Mouse (Mus musculus) left cerebral cortex, postnatal 10 days (tissue): ENCODE measurements around the gene Nsd1. TPM values are rescaled to one million over a fixed set of nuclear protein-coding genes. Genes with fewer than 3 reads are reported as not detected.

ENCODE experiments used
- DNase-seq, 2 experiments: peaks; one replicate each; pipeline ENCODE4 v3.0.0; 2021 to 2022; ENCODE audit warnings: low spot score in 2 of 2, mixed read lengths in 1 of 2; ENCODE audit errors: extremely low spot score in 1 of 2
- intact Hi-C: fragments of 180-260 bp; cut with DNase I; formaldehyde crosslinking; loops from one replicate; pipeline ENCODE4 v1.15.1; 2025
- total RNA-seq, 2 experiments: library from RNA; stranded (reverse); gene quantifications; 2 replicates each; pipeline ENCODE4 v1.2.3; 2021

Gene Nsd1
- total RNA-seq, 2 experiments from 2014 or later, result 141 to 149 TPM

DNA sequence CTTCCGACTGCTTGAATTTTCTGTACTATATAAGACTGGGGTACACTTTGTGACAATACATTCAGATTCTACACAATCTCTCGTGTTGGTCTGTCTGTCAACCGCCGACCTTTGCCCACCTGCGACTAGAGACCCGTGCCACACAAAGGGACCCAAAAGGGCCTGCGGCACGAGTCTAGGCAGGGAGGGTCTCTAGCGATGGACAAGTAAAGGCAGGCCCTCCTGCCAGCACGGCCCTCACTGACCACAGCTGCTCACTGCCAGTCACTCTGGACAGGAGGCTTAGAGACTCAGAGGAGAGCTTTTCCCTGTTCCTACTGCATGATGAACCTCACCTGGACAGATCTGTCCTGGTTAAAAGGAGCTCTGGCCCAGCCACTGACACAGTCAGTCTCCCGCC is 132.9 kb downstream of the Nsd1 start:
- DNase-seq, result no peak
- intact Hi-C loops, result no loop called here

DNA sequence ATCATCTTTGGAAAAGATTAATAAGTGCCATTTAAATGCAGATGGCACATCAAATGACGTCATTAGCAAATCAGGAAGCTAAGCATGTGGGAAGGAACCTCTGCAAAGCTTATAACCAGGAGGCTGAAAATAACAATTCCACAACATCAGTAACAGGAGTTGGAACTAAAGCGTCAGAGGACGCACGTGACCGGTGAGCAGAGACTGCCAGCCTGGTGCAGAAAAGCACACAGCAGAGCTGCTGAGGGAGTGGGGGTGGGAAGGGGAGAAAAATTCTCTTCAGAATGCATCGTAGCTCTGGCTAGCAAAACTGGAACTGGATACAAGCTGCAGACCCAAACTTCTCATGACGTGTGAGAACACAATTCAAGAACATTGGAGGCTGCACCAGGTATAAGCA is 134.7 kb downstream of the Nsd1 start:
- DNase-seq, result no peak

DNA sequence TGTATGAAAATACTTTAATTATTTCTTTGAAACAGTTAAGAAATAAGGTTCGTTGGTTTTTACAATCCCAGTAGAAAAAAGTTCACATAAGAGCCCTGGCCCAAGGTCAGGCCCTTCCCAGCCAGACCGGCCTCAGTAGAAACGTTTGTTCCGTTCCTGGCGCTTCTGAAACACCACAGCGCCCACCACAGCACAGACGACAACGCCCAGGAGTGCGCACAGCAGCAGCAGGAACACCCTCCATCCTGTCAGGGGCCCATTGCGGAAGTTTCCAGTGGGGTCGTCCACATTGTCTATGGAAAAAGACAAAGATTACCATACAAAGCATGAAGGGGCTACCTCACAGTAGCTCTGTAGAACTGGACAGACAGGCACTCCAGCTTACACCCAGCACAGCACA is 137.2 kb downstream of the Nsd1 start:
- DNase-seq, result peak in 1 of 2 experiments; percentile 63
- intact Hi-C loops, result no loop called here

More for the DNA sequence above, 134.7 kb downstream of the Nsd1 start:
- intact Hi-C loops, result no loop called here

DNA sequence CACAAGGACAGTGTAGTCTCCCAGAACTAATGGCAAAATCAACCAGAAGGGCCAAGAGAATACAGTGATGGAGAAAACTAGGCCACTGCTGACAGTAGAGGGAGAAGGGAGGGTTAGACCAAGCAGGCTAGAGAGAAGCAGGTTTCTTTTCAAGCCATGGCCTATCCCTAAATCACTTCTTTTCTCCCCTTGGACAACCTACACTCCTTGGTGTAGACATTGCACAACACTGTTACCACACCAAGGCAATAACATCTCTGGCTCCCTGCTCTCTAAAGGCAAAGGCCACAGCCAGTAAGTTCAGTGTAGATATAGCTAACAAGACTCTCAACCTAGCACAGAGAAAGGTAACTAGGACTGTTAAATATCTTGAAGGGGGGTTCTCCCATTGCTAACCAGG is 151.6 kb downstream of the Nsd1 start:
- intact Hi-C loops, result no loop called here
- no peak for DNase-seq

DNA sequence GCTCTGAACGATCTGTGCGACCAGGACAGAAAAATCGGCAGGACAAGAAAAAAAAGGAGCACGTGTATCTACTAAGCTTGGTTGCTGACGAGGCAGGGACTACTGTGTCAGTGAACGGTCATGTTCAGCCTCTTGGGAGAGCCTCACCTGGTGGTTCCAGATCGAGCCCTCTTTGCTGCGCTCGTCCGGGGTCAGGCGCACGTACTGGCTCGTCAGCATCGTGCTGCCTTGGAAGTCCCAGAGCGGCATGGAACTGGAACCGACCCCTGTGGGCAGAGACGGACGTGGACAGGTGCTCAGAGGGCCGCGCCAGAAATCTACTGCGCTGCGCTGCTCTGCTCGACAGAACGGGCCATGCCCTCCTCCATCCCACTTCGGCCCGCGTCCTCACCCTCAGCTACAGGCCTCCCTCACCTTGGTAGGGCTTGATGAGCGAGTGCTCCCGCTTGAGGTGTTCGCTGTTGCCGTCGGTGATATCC is 152.4 kb downstream of the Nsd1 start:
- no peak for DNase-seq
- intact Hi-C loops, result no loop called here

DNA sequence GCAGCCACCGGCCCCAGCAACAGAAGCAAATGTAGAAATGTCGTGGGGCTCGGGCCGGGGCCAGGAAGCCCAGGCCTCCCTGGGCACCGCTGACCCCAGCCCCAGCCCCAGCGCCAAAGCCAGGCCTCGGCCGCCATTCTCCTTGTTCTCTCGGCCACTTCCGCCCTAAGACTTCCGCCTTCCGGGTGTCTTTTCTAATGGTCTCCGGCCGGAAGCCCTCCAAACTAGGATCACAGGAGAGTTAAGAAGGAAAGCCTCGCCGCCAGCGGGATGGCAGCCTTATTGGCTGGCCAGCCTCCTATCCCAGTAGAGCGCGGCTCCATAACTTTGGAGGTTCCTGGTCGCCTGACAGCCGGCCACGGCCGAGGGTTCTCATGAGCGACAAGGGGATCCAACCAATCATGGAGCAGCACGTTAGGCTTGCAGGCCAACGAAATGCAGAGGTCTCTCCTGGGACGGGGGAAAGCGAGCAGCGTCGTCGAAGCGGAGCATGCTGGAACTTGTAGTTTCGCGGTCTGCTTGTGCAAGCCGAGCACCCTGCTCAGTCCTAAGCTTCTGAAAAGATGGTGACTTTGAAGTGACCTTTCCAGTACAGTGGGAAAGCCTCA is 153.0 kb downstream of the Nsd1 start, which contains the start of gene Lman2:
TSS of gene Lman2 (minus strand) at position 331 of the 608 bp plus-strand sequence.
- intact Hi-C loops, result no loop called here
- DNase-seq, result peak; percentile 97 to 99

Other genes with a start within 250 kb of the Nsd1 start
- gene Hk3, start 188.4 kb upstream of the Nsd1 start, total RNA-seq, result 1 to 10 TPM; 1.7 to 2.0 TPM
- gene Uimc1, start 109.5 kb upstream of the Nsd1 start, total RNA-seq, result 10 to 100 TPM; 14.9 to 15.4 TPM
- 10 to 100 TPM; 42.5 to 42.9 TPM for gene Zfp346, start 104.5 kb upstream of the Nsd1 start, total RNA-seq
- gene Gm17617, start 76.2 kb upstream of the Nsd1 start, total RNA-seq, result not detected
- gene Fgfr4, start 57.1 kb upstream of the Nsd1 start, total RNA-seq, result 1 to 10 TPM in 1 of 2 experiments, under 1 TPM in 1; 0.64 to 1.3 TPM
- gene Prelid1, start 110.7 kb downstream of the Nsd1 start, total RNA-seq, result 100 to 1,000 TPM; 180 TPM
- gene Rab24, start 112.2 kb downstream of the Nsd1 start, total RNA-seq, result 10 to 100 TPM; 63.2 to 65.7 TPM
- gene Mxd3, start 120.0 kb downstream of the Nsd1 start, total RNA-seq, result 1 to 10 TPM; 2.2 to 2.4 TPM
- gene Lman2, start 153.0 kb downstream of the Nsd1 start, total RNA-seq, result 10 to 100 TPM; 38.3 to 42.6 TPM
- 10 to 100 TPM; 19.3 to 20.6 TPM for gene Rgs14, start 159.9 kb downstream of the Nsd1 start, total RNA-seq
- not detected for gene Slc34a1, start 188.4 kb downstream of the Nsd1 start, total RNA-seq
- under 1 TPM; 0.71 to 0.73 TPM for gene Pfn3, start 205.4 kb downstream of the Nsd1 start, total RNA-seq
- gene F12, start 217.0 kb downstream of the Nsd1 start, total RNA-seq, result under 1 TPM; 0.58 to 0.87 TPM
- 10 to 100 TPM; 70.6 to 73.0 TPM for gene Grk6, start 235.3 kb downstream of the Nsd1 start, total RNA-seq